Comparison of ENCODE assay signal across 16 mouse cellular contexts in genomic region chr8:111510401-111510800, GRCm38 (mm10). TPM values are rescaled to one million over a fixed set of nuclear protein-coding genes. Genes with fewer than 3 reads are reported as not detected.
DNase-seq lines count a peak whose midpoint lies in the region; ATAC-seq and TF ChIP-seq lines count a peak whose summit lies in the region.
"Had no signal": no experiment of that assay in that cellular context is flagged by ENCODE, and none has a peak within 500 bp of the region (broad histone marks: within the 10 kb centered on the region; RNA-seq: fewer than 3 reads in every experiment).

No protein-coding gene starts in this region.

- DNase-seq in heart, embryonic 10.5 days (ENCODE audit: low spot score) = peak; percentile 90
- no peak for DNase-seq in heart, adult 11 months
- peak; percentile 33 for DNase-seq in lung, postnatal 10 days
- no peak for DNase-seq in lung, postnatal 25 days (ENCODE audit: low spot score)
- DNase-seq in liver, adult 2 months (ENCODE audit: extremely low read depth, low read depth, low spot score) = no peak
- no peak for DNase-seq in testis, postnatal 14 days (ENCODE audit: low spot score)
- no peak for DNase-seq in Muller cell, postnatal 12 days (ENCODE audit: inconsistent ontology term)
- DNase-seq: gastrocnemius, postnatal 36 days; layer of hippocampus, postnatal 36 days; thymus, postnatal 25 days had no signal

- peaks cover 10% of the 10 kb centered on the region; the same call in 1 of the 2 replicates for H3K79me2 ChIP-seq in liver, adult 2 months (ENCODE audit: control insufficient read depth, insufficient read depth, low read length)

- no peak overlapping the region for H3K9ac ChIP-seq in liver, adult 2 months (ENCODE audit: low read depth, low read length)
- H3K9ac ChIP-seq: forebrain, embryonic 13.5 days; intestine, embryonic 15.5 days; limb, embryonic 15.5 days; neural tube, embryonic 12.5 days had no signal

- H3K4me3 ChIP-seq in heart, embryonic 10.5 days = peak overlapping the region; percentile 33; the same call in 1 of the 2 replicates
- H3K4me3 ChIP-seq in liver, adult 2 months (ENCODE audit: insufficient read depth, low read depth, low read length) = no peak overlapping the region
- H3K4me3 ChIP-seq: forebrain, embryonic 13.5 days; intestine, embryonic 15.5 days; limb, embryonic 15.5 days; neural tube, embryonic 12.5 days had no signal

- 17% methylated on average over 4 of the region's 4 CpGs for WGBS in heart, embryonic 10.5 days
- 63% methylated on average over 4 of the region's 4 CpGs for WGBS in liver, adult 2 months

- H3K36me3 ChIP-seq in heart, embryonic 10.5 days = 0 out of 2 replicates have a peak, but pooled peaks cover 2% of the 10 kb centered on the region
- no peaks in the 10 kb centered on the region for H3K36me3 ChIP-seq in liver, adult 2 months (ENCODE audit: control insufficient read depth, insufficient read depth, low read length)
- H3K36me3 ChIP-seq: neural tube, embryonic 12.5 days had no signal

- no peak for ATAC-seq in megakaryocyte, adult 5-6 weeks (ENCODE audit: poor library complexity, severe bottlenecking)
- ATAC-seq: CD4-positive, CD25-positive, alpha-beta regulatory T cell, adult 4 months; forebrain, embryonic 13.5 days; intestine, embryonic 15.5 days had no signal

- peak overlapping the region; percentile 59 for H3K27ac ChIP-seq in heart, embryonic 10.5 days
- peak overlapping the region; percentile 43; the same call in 1 of the 2 replicates for H3K27ac ChIP-seq in liver, adult 2 months (replicated peaks; ENCODE audit: insufficient read depth, low read depth, low read length)
- H3K27ac ChIP-seq: forebrain, embryonic 13.5 days; intestine, embryonic 15.5 days; limb, embryonic 15.5 days; neural tube, embryonic 12.5 days had no signal

- TF ChIP-seq CTCF in liver, adult 2 months (IDR thresholded peaks at IDR 0.05; ENCODE audit: low read depth, low read length) = no peak

- no peaks in the 10 kb centered on the region for H3K9me3 ChIP-seq in heart, embryonic 10.5 days
- H3K9me3 ChIP-seq: forebrain, embryonic 13.5 days; intestine, embryonic 15.5 days; limb, embryonic 15.5 days; neural tube, embryonic 12.5 days had no signal

- peaks cover 5% of the 10 kb centered on the region; the same call in 1 of the 2 replicates for H3K27me3 ChIP-seq in heart, embryonic 10.5 days (ENCODE audit: insufficient read depth, poor library complexity, severe bottlenecking)
- no peaks in the 10 kb centered on the region for H3K27me3 ChIP-seq in liver, adult 2 months (ENCODE audit: control insufficient read depth, insufficient read depth, low read length)
- H3K27me3 ChIP-seq: forebrain, embryonic 13.5 days; intestine, embryonic 15.5 days; limb, embryonic 15.5 days; neural tube, embryonic 12.5 days had no signal

- TF ChIP-seq POLR2A in liver, adult 2 months (IDR thresholded peaks at IDR 0.05; ENCODE audit: extremely low read depth, insufficient read depth, low read length) = no peak

- H3K4me1 ChIP-seq in heart, embryonic 10.5 days = peaks cover 36% of the 10 kb centered on the region
- H3K4me1 ChIP-seq in liver, adult 2 months (ENCODE audit: control insufficient read depth, insufficient read depth, low read length) = peaks cover 4% of the 10 kb centered on the region; the same call in 1 of the 2 replicates
- H3K4me1 ChIP-seq: intestine, embryonic 15.5 days; neural tube, embryonic 12.5 days had no signal

RNA-seq across cellular contexts. Expression of gene Wdr59, which starts 11.5 kb away (rescaled TPM):
- polyA plus RNA-seq in heart, embryonic 10.5 days (2016; fragmentation: Nextera tagmentation; extraction: Ambion mirVana) = 4.4 and 5.9 TPM in 2 replicates
- 4.8 and 5.4 TPM in 2 replicates for total RNA-seq in liver, adult 2 months (2014; rRNA removed)
- polyA plus RNA-seq in liver, adult 2 months (2012; rRNA removed) = 4.9 and 5.3 TPM in 2 replicates
- total RNA-seq in megakaryocyte, adult 5-6 weeks (2015) = 3.1 and 3.3 TPM in 2 replicates
- 1.5 and 2.1 TPM in 2 replicates for total RNA-seq in megakaryocyte, adult 5-6 weeks (2017)

RNA-seq across cellular contexts. Expression of gene Znrf1, which starts 25.5 kb away (rescaled TPM):
- polyA plus RNA-seq in heart, embryonic 10.5 days (2016; fragmentation: Nextera tagmentation; extraction: Ambion mirVana) = 21.3 and 37.0 TPM in 2 replicates
- 13.8 and 19.9 TPM in 2 replicates for total RNA-seq in liver, adult 2 months (2014; rRNA removed)
- 35.9 and 44.3 TPM in 2 replicates for polyA plus RNA-seq in liver, adult 2 months (2012; rRNA removed)
- 67.1 and 73.4 TPM in 2 replicates for total RNA-seq in megakaryocyte, adult 5-6 weeks (2015)
- total RNA-seq in megakaryocyte, adult 5-6 weeks (2017) = 39.3 and 50.3 TPM in 2 replicates

Comparison
In these comparisons a context has a peak if more than half of its experiments do, and no peak if none do; other contexts are left out.
1. DNase-seq: peak in heart, embryonic 10.5 days (single experiment) and lung, postnatal 10 days (single experiment); none in heart, adult 11 months (single experiment), lung, postnatal 25 days (single experiment), liver, adult 2 months (single experiment), testis, postnatal 14 days (single experiment) and Muller cell, postnatal 12 days (single experiment).